Mouse (Mus musculus): ENCODE data around the gene Odf4. TPM values are rescaled to one million over a fixed set of nuclear protein-coding genes. Genes with fewer than 3 reads are reported as not detected.
"Not testable (repeated sequence)": the region's sequence is repeated elsewhere in the genome, so short reads cannot be mapped to it uniquely, and the experiment has no call there.

Odf4 gene
- total RNA-seq (2014; rRNA removed) (1.5 and 4.3 TPM in 2 replicates), polyA plus RNA-seq (2015; fragmentation: Nextera tagmentation; extraction: Ambion mirVana) (0.52 and 2.2 TPM in 2 replicates)

DNA sequence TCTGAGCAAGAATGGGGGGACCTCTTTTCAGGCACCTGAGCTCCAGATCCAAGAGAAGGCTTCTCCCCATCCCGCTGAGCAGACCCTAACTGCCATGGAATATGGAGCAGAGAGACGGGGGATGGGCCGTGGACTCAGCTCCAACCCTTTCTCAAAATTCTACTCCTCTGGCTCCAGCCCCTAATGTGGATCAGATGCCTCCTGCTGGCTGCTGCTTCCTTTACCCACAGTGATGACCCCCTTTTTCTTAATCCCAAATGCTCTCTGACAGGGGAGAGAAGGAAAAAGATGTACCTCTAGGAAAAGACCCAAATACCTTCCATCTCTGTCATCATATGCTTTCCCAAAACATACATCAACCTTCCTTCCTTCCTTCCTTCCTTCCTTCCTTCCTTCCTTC, at the start of gene Odf4:
TSS of gene Odf4 (minus strand) at position 101 of the 400 bp plus-strand sequence.
- Histone ChIP-seq H3K36me3 (ENCODE audit: insufficient read depth, low read length) (no peaks in the 10 kb centered on the region), H3K4me2 (ENCODE audit: low read depth, low read length, poor library complexity, severe bottlenecking) (no peak within 1 kb of the TSS), H3K4me1 (ENCODE audit: insufficient read depth, low read length) (no peaks in the 10 kb centered on the region), H3K4me3 (ENCODE audit: low read depth, low read length) (no peak within 1 kb of the TSS), H3K9me3 (ENCODE audit: low read length) (no peaks in the 10 kb centered on the region), H3K9ac (replicated peaks; ENCODE audit: low read length, poor library complexity, severe bottlenecking) (no peak within 1 kb of the TSS), H3K27ac (ENCODE audit: low read depth, low read length) (no peak within 1 kb of the TSS), H3K27me3 (ENCODE audit: insufficient read depth, low read length) (no peaks in the 10 kb centered on the region)
- ATAC-seq (ENCODE audit: low FRiP score): no peak
- DNase-seq (ENCODE audit: low spot score): no peak
- WGBS: 74% methylated on average over 3 of the region's 3 CpGs
- no peak for TF ChIP-seq CTCF (IDR thresholded peaks at IDR 0.05)

DNA sequence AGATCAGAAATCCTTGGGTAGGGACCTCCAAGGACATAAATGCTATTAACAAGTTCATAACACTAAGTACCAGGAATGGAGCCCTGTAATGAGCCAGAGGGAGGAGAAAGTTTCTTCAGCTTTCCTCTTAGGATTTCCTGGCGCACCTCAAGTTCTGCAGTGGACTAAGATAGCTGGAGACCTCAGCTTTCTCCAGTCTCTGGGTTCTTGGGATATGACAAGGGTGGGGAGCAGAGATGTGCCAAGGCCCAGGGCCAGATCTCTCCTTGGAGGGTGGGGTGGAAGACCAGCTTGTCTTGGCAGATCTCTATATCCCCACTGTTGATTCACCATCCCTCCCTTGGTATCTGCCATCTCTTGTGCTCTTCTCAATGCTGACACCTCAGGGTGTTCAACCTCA, 48.7 kb upstream of the Odf4 start:
- no peak overlapping the region for H3K27ac ChIP-seq (ENCODE audit: low read depth, low read length)
- no peak for ATAC-seq (ENCODE audit: low FRiP score)
- 87% methylated on average over 1 of the region's 1 CpGs for WGBS
- H3K9me3 ChIP-seq (ENCODE audit: low read length): no peaks in the 10 kb centered on the region
- no peak for DNase-seq (ENCODE audit: low spot score)
- no peaks in the 10 kb centered on the region for H3K4me1 ChIP-seq (ENCODE audit: insufficient read depth, low read length)
- H3K9ac ChIP-seq (replicated peaks; ENCODE audit: low read length, poor library complexity, severe bottlenecking): no peak overlapping the region
- H3K36me3 ChIP-seq (ENCODE audit: insufficient read depth, low read length): no peaks in the 10 kb centered on the region
- H3K4me3 ChIP-seq (ENCODE audit: low read depth, low read length): no peak overlapping the region
- peaks cover 4% of the 10 kb centered on the region; the same call in 1 of the 2 replicates for H3K27me3 ChIP-seq (ENCODE audit: insufficient read depth, low read length)
- H3K4me2 ChIP-seq (ENCODE audit: low read depth, low read length, poor library complexity, severe bottlenecking): no peak overlapping the region
- no peak for TF ChIP-seq CTCF (IDR thresholded peaks at IDR 0.05)

DNA sequence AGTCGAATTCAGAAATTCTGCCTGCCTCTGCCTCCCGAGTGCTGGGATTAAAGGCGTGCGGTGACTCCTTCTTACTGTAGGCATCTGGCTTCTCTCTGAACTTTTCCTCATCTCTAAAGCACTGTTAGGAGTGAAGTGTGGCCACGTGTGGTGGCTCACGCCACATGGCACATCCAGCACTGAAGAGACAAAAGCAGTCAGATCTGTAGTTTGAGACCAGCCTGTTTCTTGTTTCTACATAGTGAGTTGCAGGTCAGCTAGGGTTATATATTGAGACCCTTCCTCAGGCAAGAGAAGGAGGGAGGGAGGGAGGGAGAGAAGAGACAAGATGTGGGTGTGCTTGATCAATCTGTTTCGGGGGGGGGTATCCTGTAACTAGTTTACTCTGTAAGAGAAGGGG, 48.2 kb upstream of the Odf4 start, which contains the start of gene Rangrf:
TSS of gene Rangrf (minus strand) at position 101 of the 400 bp plus-strand sequence.
- Histone ChIP-seq H3K27ac (ENCODE audit: low read depth, low read length) (no peak within 1 kb of the TSS), H3K9me3 (ENCODE audit: low read length) (no peaks in the 10 kb centered on the region), H3K36me3 (ENCODE audit: insufficient read depth, low read length) (no peaks in the 10 kb centered on the region), H3K4me2 (ENCODE audit: low read depth, low read length, poor library complexity, severe bottlenecking) (peak within 1 kb of the TSS; percentile 63), H3K9ac (replicated peaks; ENCODE audit: low read length, poor library complexity, severe bottlenecking) (no peak within 1 kb of the TSS), H3K4me3 (ENCODE audit: low read depth, low read length) (peak within 1 kb of the TSS; percentile 38; the same call in 1 of the 2 replicates), H3K27me3 (ENCODE audit: insufficient read depth, low read length) (peaks cover 4% of the 10 kb centered on the region; the same call in 1 of the 2 replicates), H3K4me1 (ENCODE audit: insufficient read depth, low read length) (no peaks in the 10 kb centered on the region)
- 77% methylated on average over 7 of the region's 7 CpGs for WGBS
- ATAC-seq (ENCODE audit: low FRiP score) (no peak), DNase-seq (ENCODE audit: low spot score) (no peak)
- no peak for TF ChIP-seq CTCF (IDR thresholded peaks at IDR 0.05)

DNA sequence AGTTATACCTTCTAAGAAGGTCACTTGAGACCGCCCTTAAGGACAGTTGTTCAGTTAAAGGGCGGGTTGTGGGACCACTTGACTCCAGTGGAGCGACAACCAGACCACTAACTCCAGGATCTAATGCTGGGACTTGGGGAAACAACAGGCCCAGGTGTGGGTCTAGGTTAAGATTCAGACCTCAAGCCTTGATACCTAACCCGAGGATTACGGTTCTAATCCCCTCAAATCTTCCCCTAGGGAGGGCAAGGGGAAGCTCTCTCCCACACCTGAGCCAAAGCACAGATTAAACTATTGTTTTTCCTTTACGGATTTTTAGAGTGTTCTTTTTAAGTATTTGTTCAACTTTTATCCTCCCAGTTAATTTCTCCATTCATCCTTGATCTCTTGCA, 47.2 kb upstream of the Odf4 start:
- H3K9me3 ChIP-seq (ENCODE audit: low read length): no peaks in the 10 kb centered on the region
- no peaks in the 10 kb centered on the region for H3K4me1 ChIP-seq (ENCODE audit: insufficient read depth, low read length)
- no peaks in the 10 kb centered on the region for H3K36me3 ChIP-seq (ENCODE audit: insufficient read depth, low read length)
- 25% methylated on average over 6 of the region's 6 CpGs for WGBS
- peaks cover 4% of the 10 kb centered on the region; the same call in 1 of the 2 replicates for H3K27me3 ChIP-seq (ENCODE audit: insufficient read depth, low read length)
- DNase-seq (ENCODE audit: low spot score): no peak
- H3K27ac ChIP-seq (ENCODE audit: low read depth, low read length): no peak overlapping the region
- H3K9ac ChIP-seq (replicated peaks; ENCODE audit: low read length, poor library complexity, severe bottlenecking): 0 out of 2 replicates have a peak overlapping the region, but pooled peaks have one; percentile 24
- no peak for ATAC-seq (ENCODE audit: low FRiP score)
- TF ChIP-seq CTCF (IDR thresholded peaks at IDR 0.05): no peak
- H3K4me2 ChIP-seq (ENCODE audit: low read depth, low read length, poor library complexity, severe bottlenecking): peak overlapping the region; percentile 63
- peak overlapping the region; percentile 38 for H3K4me3 ChIP-seq (ENCODE audit: low read depth, low read length)

GRCm38 (mm10) chr11:68973250-68974058, 46.6 kb upstream of the Odf4 start:
- peak overlapping the region; percentile 36; the same call in 1 of the 2 replicates for H3K9ac ChIP-seq (replicated peaks; ENCODE audit: low read length, poor library complexity, severe bottlenecking)
- H3K4me2 ChIP-seq (ENCODE audit: low read depth, low read length, poor library complexity, severe bottlenecking): peak overlapping the region; percentile 63
- peak overlapping the region; percentile 38 for H3K4me3 ChIP-seq (ENCODE audit: low read depth, low read length)
- not testable (repeated sequence) for H3K36me3 ChIP-seq (ENCODE audit: insufficient read depth, low read length); H3K9me3 ChIP-seq (ENCODE audit: low read length); H3K27me3 ChIP-seq (ENCODE audit: insufficient read depth, low read length); H3K4me1 ChIP-seq (ENCODE audit: insufficient read depth, low read length); H3K27ac ChIP-seq (ENCODE audit: low read depth, low read length)
- WGBS: under 1% methylated on average over 36 of the region's 38 CpGs
- peak; percentile 79 for DNase-seq (ENCODE audit: low spot score)
- ATAC-seq (ENCODE audit: low FRiP score): peak; percentile 78

- no peak for TF ChIP-seq CTCF (IDR thresholded peaks at IDR 0.05)
- ATAC-seq (ENCODE audit: low FRiP score): no peak
- 60% methylated on average over 4 of the region's 4 CpGs for WGBS
- Histone ChIP-seq H3K9me3 (ENCODE audit: low read length) (no peaks in the 10 kb centered on the region), H3K36me3 (ENCODE audit: insufficient read depth, low read length) (no peaks in the 10 kb centered on the region), H3K4me1 (ENCODE audit: insufficient read depth, low read length) (0 out of 2 replicates have a peak, but pooled peaks cover 9% of the 10 kb centered on the region), H3K27ac (ENCODE audit: low read depth, low read length) (no peak overlapping the region), H3K4me3 (ENCODE audit: low read depth, low read length) (no peak overlapping the region), H3K4me2 (ENCODE audit: low read depth, low read length, poor library complexity, severe bottlenecking) (no peak overlapping the region), H3K9ac (replicated peaks; ENCODE audit: low read length, poor library complexity, severe bottlenecking) (no peak overlapping the region), H3K27me3 (ENCODE audit: insufficient read depth, low read length) (peaks cover under 1% of the 10 kb centered on the region; the same call in 1 of the 2 replicates)
- no peak for DNase-seq (ENCODE audit: low spot score)
These were observed 43.4 kb upstream of the Odf4 start for GRCm38 (mm10) chr11:68970232-68970631.
